Mouse (Mus musculus): ENCODE results near the gene Tgm6.
A peak's percentile ranks its signal among the peaks of the same experiment; 100 is the strongest.

The Tgm6 gene

GRCm38 (mm10) chr2:130178706-130179506, 66.7 kb downstream of the Tgm6 start, which contains the start of gene Snrpb:
Snrpb (minus strand) TSS chr2:130179403.
- peak; percentile 47 to 87 for DNase-seq (ENCODE audit: low spot score in 2 of 2)

GRCm38 (mm10) chr2:130179507-130180019, 67.3 kb downstream of the Tgm6 start:
- no peak for DNase-seq (ENCODE audit: low spot score in 2 of 2)

- no peak for DNase-seq (ENCODE audit: low spot score in 2 of 2)
These were observed 76.2 kb downstream of the Tgm6 start for GRCm38 (mm10) chr2:130188391-130188790.

GRCm38 (mm10) chr2:130194894-130195293, 82.7 kb downstream of the Tgm6 start, which contains the start of gene Tmc2:
Tmc2 (plus strand) TSS chr2:130195194.
- DNase-seq (ENCODE audit: low spot score in 2 of 2) = no peak

- DNase-seq (ENCODE audit: low spot score in 2 of 2) = no peak
These were observed 88.7 kb downstream of the Tgm6 start for GRCm38 (mm10) chr2:130200961-130201360.
